Mouse (Mus musculus): ENCODE measurements at regions not wholly inside any gene's neighbourhood (a gene's known extent, or its start where the extent isn't known, plus 50 kb on each side); places are given as distances from the start of the nearest gene placed in this dataset.

- intact Hi-C loops (cut with DNase I): no loop called here
- no peak for DNase-seq (ENCODE audit: low spot score in 2 of 2)
Observed at GRCm38 (mm10) chr1:63869342-63869741, 100.3 kb upstream of the 4933402D24Rik start.

GRCm38 (mm10) chr1:63857933-63858649 lies 89.0 kb upstream of the 4933402D24Rik start:
- DNase-seq (ENCODE audit: low spot score in 2 of 2): no peak
- intact Hi-C loops (cut with DNase I): no loop called here

GRCm38 (mm10) chr1:63857468-63857867 lies 88.4 kb upstream of the 4933402D24Rik start:
- DNase-seq (ENCODE audit: low spot score in 2 of 2): no peak
- intact Hi-C loops (cut with DNase I): no loop called here

- intact Hi-C loops (cut with DNase I): no loop called here
Observed at GRCm38 (mm10) chr1:63856366-63856765, 87.3 kb upstream of the 4933402D24Rik start.

GRCm38 (mm10) chr1:63854794-63855193 lies 85.7 kb upstream of the 4933402D24Rik start:
- no peak for DNase-seq (ENCODE audit: low spot score in 2 of 2)
- intact Hi-C loops (cut with DNase I): no loop called here

More at GRCm38 (mm10) chr1:63856366-63856765, 87.3 kb upstream of the 4933402D24Rik start:
- DNase-seq (ENCODE audit: low spot score in 2 of 2): no peak

- intact Hi-C loops (cut with DNase I): no loop called here
Observed at GRCm38 (mm10) chr1:63851476-63852094, 82.5 kb upstream of the 4933402D24Rik start.

GRCm38 (mm10) chr1:63850262-63850661 lies 81.2 kb upstream of the 4933402D24Rik start:
- intact Hi-C loops (cut with DNase I): no loop called here
- no peak for DNase-seq (ENCODE audit: low spot score in 2 of 2)

More at GRCm38 (mm10) chr1:63851476-63852094, 82.5 kb upstream of the 4933402D24Rik start:
- peak; percentile 41 to 55 for DNase-seq (ENCODE audit: low spot score in 2 of 2)

- intact Hi-C loops (cut with DNase I): no loop called here
- DNase-seq (ENCODE audit: low spot score in 2 of 2): no peak
Observed at GRCm38 (mm10) chr1:63828174-63828844, 59.2 kb upstream of the 4933402D24Rik start.

- DNase-seq (ENCODE audit: low spot score in 2 of 2): no peak
- intact Hi-C loops (cut with DNase I): no loop called here
Observed at GRCm38 (mm10) chr1:63820614-63821270, 51.7 kb upstream of the 4933402D24Rik start.

GRCm38 (mm10) chr1:63819536-63820254 lies 50.6 kb upstream of the 4933402D24Rik start:
- intact Hi-C loops (cut with DNase I): no loop called here
- peak; percentile 31 to 35 for DNase-seq (ENCODE audit: low spot score in 2 of 2)
